Comparison of ENCODE assay signal across 13 mouse cellular contexts in genomic region chrX:99455581-99455980, GRCm38 (mm10). TPM values are rescaled to one million over a fixed set of nuclear protein-coding genes. Genes with fewer than 3 reads are reported as not detected.
DNase-seq lines count a peak whose midpoint lies in the region; ATAC-seq lines count a peak whose summit lies in the region.
"Had no signal": no experiment of that assay in that cellular context is flagged by ENCODE, and none has a peak within 500 bp of the region (broad histone marks: within the 10 kb centered on the region; RNA-seq: fewer than 3 reads in every experiment).

No protein-coding gene starts in this region.

- H3K27me3 ChIP-seq in lung, embryonic 15.5 days, result peaks cover 8% of the 10 kb centered on the region; the same call in 1 of the 2 replicates
- H3K27me3 ChIP-seq in forebrain, embryonic 14.5 days (replicated peaks; ENCODE audit: control insufficient read depth, insufficient read depth, low read length), result no peaks in the 10 kb centered on the region
- H3K27me3 ChIP-seq in midbrain, embryonic 10.5 days (ENCODE audit: low read depth, poor library complexity, severe bottlenecking), result peaks cover 100% of the 10 kb centered on the region

- no peak for DNase-seq in lung, adult 18-20 months
- peak; percentile 90 for DNase-seq in forebrain, embryonic 14.5 days (ENCODE audit: low spot score)
- peak; percentile 86 for DNase-seq in midbrain, embryonic 10.5 days (ENCODE audit: low spot score)
- DNase-seq in testis, postnatal 14 days (ENCODE audit: low spot score), result peak; percentile 46
- no peak for DNase-seq in layer of hippocampus, postnatal 25 days (ENCODE audit: extremely low spot score in 1 of 2, low spot score in 1 of 2)
- DNase-seq in thymus, postnatal 4 days, result no peak
- no peak for DNase-seq in cerebellum, adult 9-10 months
- DNase-seq: adrenal gland, postnatal 10 days; gastrocnemius, postnatal 14 days; thymus, postnatal 25 days had no signal

- H3K4me2 ChIP-seq in lung, embryonic 15.5 days, result no peak overlapping the region
- peak overlapping the region; percentile 34 for H3K4me2 ChIP-seq in forebrain, embryonic 14.5 days (ENCODE audit: low read length)
- H3K4me2 ChIP-seq: intestine, embryonic 15.5 days; limb, embryonic 15.5 days had no signal

- H3K4me1 ChIP-seq in lung, embryonic 15.5 days, result peaks cover 32% of the 10 kb centered on the region
- peaks cover 14% of the 10 kb centered on the region; the same call in 1 of the 2 replicates for H3K4me1 ChIP-seq in forebrain, embryonic 14.5 days (ENCODE audit: control insufficient read depth, insufficient read depth, low read length)
- H3K4me1 ChIP-seq in midbrain, embryonic 10.5 days, result peaks cover 73% of the 10 kb centered on the region

- 0 out of 2 replicates have a peak overlapping the region, but pooled peaks have one; percentile 24 for H3K27ac ChIP-seq in lung, embryonic 15.5 days
- peak overlapping the region; percentile 66 for H3K27ac ChIP-seq in forebrain, embryonic 14.5 days (ENCODE audit: low read depth, low read length)
- peak overlapping the region; percentile 88 for H3K27ac ChIP-seq in midbrain, embryonic 10.5 days (replicated peaks)
- H3K27ac ChIP-seq: intestine, embryonic 15.5 days; limb, embryonic 15.5 days had no signal

- WGBS in lung, embryonic 15.5 days, result 26% methylated on average over 5 of the region's 5 CpGs
- 21% methylated on average over 5 of the region's 5 CpGs for WGBS in forebrain, embryonic 14.5 days
- WGBS in midbrain, embryonic 10.5 days, result 23% methylated on average over 5 of the region's 5 CpGs

- no peak for ATAC-seq in lung, embryonic 15.5 days (ENCODE audit: borderline replicate concordance, extremely low read depth, low FRiP score, low TSS enrichment)
- ATAC-seq in forebrain, embryonic 14.5 days, result peak; percentile 86
- ATAC-seq: intestine, embryonic 15.5 days had no signal

- no peak overlapping the region for H3K9ac ChIP-seq in lung, embryonic 15.5 days
- H3K9ac ChIP-seq in forebrain, embryonic 14.5 days (ENCODE audit: low read length), result no peak overlapping the region
- H3K9ac ChIP-seq: intestine, embryonic 15.5 days; limb, embryonic 15.5 days had no signal

- no peaks in the 10 kb centered on the region for H3K36me3 ChIP-seq in lung, embryonic 15.5 days
- H3K36me3 ChIP-seq in forebrain, embryonic 14.5 days (ENCODE audit: control insufficient read depth, insufficient read depth, low read length), result no peaks in the 10 kb centered on the region
- no peaks in the 10 kb centered on the region for H3K36me3 ChIP-seq in midbrain, embryonic 10.5 days
- H3K36me3 ChIP-seq: intestine, embryonic 15.5 days; limb, embryonic 15.5 days had no signal

- H3K9me3 ChIP-seq in lung, embryonic 15.5 days, result no peaks in the 10 kb centered on the region
- H3K9me3 ChIP-seq in forebrain, embryonic 14.5 days (replicated peaks; ENCODE audit: control insufficient read depth, low read length), result no peaks in the 10 kb centered on the region
- no peaks in the 10 kb centered on the region for H3K9me3 ChIP-seq in midbrain, embryonic 10.5 days (replicated peaks)
- H3K9me3 ChIP-seq: intestine, embryonic 15.5 days; limb, embryonic 15.5 days had no signal

- H3K4me3 ChIP-seq in lung, embryonic 15.5 days, result no peak overlapping the region
- no peak overlapping the region for H3K4me3 ChIP-seq in forebrain, embryonic 14.5 days (ENCODE audit: low read depth, low read length)
- H3K4me3 ChIP-seq in midbrain, embryonic 10.5 days, result peak overlapping the region; percentile 41
- H3K4me3 ChIP-seq: intestine, embryonic 15.5 days; limb, embryonic 15.5 days had no signal

RNA-seq across cellular contexts. Expression of gene Pja1, which starts 15.5 kb away (rescaled TPM):
- 155 and 161 TPM in 2 replicates for polyA plus RNA-seq in lung, embryonic 15.5 days (2015; fragmentation: Nextera tagmentation; extraction: Ambion mirVana)
- polyA plus RNA-seq in forebrain, embryonic 14.5 days (2014; fragmentation: Nextera tagmentation; extraction: Ambion mirVana), result 328 and 377 TPM in 2 replicates
- 210 and 212 TPM in 2 replicates for polyA plus RNA-seq in midbrain, embryonic 10.5 days (2016; fragmentation: Nextera tagmentation; extraction: Ambion mirVana)
- 100 to 1,000 TPM; 185 to 214 TPM for total RNA-seq in layer of hippocampus, postnatal 25 days (2021)

Comparison
In these comparisons a context has a peak if more than half of its experiments do, and no peak if none do; other contexts are left out.
1. H3K27ac ChIP-seq: peak in every context shown above with its lines; median percentile 88 in midbrain, embryonic 10.5 days; 66 in forebrain, embryonic 14.5 days; 24 in lung, embryonic 15.5 days.
2. DNase-seq: peak in forebrain, embryonic 14.5 days (single experiment), midbrain, embryonic 10.5 days (single experiment) and testis, postnatal 14 days (single experiment); none in lung, adult 18-20 months (0 of 2), layer of hippocampus, postnatal 25 days (0 of 2), thymus, postnatal 4 days (single experiment) and cerebellum, adult 9-10 months (single experiment).